Mouse (Mus musculus): ENCODE results near the gene Lsm6.

DNA sequence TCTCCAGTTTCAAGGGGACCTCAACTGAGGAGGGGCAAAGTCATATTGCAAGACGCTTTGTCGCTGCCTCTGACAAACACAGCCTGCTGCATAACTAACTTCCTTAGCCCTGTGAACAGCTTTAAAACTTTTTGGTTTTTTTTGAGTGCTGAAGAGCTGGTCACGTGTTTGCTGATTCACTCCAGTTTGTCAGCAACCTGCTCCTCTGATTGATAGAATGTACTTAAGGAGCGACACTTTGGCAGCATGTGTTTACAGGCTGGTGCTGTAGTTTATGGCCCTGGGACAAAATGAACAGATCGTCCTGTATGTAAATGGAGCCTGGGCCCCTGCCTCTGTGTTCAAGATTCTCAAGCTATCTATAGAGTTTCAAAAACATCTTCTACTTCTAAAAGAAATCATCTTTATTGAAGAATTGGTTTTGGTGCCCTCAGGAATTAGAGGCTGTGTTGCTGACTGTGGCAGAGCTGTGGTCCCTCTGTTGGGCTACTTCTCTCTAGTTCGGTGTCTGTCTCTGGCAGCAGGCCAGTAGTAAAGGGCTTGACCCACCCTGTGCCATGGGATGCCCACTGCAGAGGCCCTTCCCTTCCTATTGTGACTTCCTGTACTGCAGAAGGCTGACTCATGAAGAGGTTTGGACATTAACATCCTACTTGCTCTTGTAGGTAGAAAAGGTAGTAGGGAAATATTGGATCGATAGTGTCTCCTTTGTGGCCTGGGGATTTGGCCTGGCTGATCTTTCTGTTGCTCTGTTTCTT is 17.9 kb upstream of the Lsm6 start:
- TF ChIP-seq CTCF (IDR thresholded peaks at IDR 0.05; ENCODE audit: low read depth, low read length) (no peak), POLR2A (IDR thresholded peaks at IDR 0.05; ENCODE audit: borderline replicate concordance, low read depth, low read length) (no peak)
